Mouse (Mus musculus): Measurements from ENCODE around the gene Tmem132b. TPM values are rescaled to one million over a fixed set of nuclear protein-coding genes. Genes with fewer than 3 reads are reported as not detected.

Tmem132b gene
- polyA plus RNA-seq, 1 experiment from 2014 or later: 0.28 TPM

DNA sequence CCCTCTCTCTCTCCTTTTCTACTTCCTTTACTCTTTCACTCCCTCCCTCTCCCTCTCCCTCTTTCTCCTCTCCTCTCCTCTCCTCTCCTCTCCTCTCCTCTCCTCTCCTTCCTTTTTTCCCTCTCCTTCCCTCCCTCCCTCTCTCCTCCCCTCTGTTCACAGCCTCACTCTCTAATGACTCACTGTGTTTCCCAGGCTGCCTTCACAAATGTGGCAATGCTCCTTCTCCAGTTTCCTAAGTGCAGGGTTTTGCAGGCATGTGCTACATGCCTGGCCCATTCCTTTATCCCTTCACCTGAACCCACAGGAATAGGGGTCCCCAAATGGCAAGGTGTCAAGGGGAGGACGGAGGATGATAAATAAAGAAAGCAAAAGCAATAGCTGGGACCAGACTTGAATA lies 236.4 kb downstream of the Tmem132b start:
- Histone ChIP-seq H3K9me3 (replicated peaks; ENCODE audit: low read length) (no peaks in the 10 kb centered on the region), H3K27me3 (ENCODE audit: insufficient read depth, low read length) (no peaks in the 10 kb centered on the region), H3K9ac (ENCODE audit: low read depth, low read length) (no peak overlapping the region), H3K36me3 (ENCODE audit: insufficient read depth, low read length) (no peaks in the 10 kb centered on the region), H3K27ac (no peak overlapping the region), H3K4me1 (replicated peaks; ENCODE audit: insufficient read depth, low read length) (no peaks in the 10 kb centered on the region), H3K4me3 (replicated peaks; ENCODE audit: low read depth, low read length) (no peak overlapping the region), H3K4me2 (ENCODE audit: low read length) (no peak overlapping the region)
- WGBS: 42% methylated on average over 1 of the region's 1 CpGs
- ATAC-seq (replicated peaks; ENCODE audit: low FRiP score, low read depth) (no peak), DNase-seq (ENCODE audit: low spot score) (no peak)
- TF ChIP-seq CTCF (IDR thresholded peaks at IDR 0.05; ENCODE audit: low read depth): no peak

DNA sequence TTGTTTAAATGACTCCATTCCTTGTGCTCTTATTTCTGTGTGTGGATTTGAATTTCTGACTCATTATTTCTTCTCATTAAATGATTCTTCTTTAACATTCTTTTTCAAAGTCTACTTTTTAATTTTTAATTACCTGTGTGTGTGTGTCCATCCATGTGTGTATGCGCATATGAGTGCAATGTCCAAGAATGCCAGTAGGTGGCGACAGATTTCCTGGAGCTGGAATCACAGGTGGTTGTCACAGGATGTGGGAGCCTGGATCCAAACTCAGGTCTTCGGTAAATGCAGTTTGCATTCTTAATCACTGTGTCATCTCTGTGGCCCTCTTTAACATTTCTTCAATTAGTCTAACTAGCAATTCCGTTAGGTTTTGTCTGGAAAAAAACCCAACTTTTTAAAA lies 240.7 kb downstream of the Tmem132b start:
- H3K9me3 ChIP-seq (replicated peaks; ENCODE audit: low read length): no peaks in the 10 kb centered on the region
- no peak overlapping the region for H3K4me2 ChIP-seq (ENCODE audit: low read length)
- H3K27me3 ChIP-seq (ENCODE audit: insufficient read depth, low read length): no peaks in the 10 kb centered on the region
- H3K9ac ChIP-seq (ENCODE audit: low read depth, low read length): no peak overlapping the region
- H3K36me3 ChIP-seq (ENCODE audit: insufficient read depth, low read length): no peaks in the 10 kb centered on the region
- H3K4me1 ChIP-seq (replicated peaks; ENCODE audit: insufficient read depth, low read length): no peaks in the 10 kb centered on the region
- no peak overlapping the region for H3K27ac ChIP-seq
- H3K4me3 ChIP-seq (replicated peaks; ENCODE audit: low read depth, low read length): no peak overlapping the region
- ATAC-seq (replicated peaks; ENCODE audit: low FRiP score, low read depth): no peak
- DNase-seq (ENCODE audit: low spot score): no peak
- TF ChIP-seq CTCF (IDR thresholded peaks at IDR 0.05; ENCODE audit: low read depth): peak; percentile 4; the same call in 1 of the 2 replicates
- WGBS: 93% methylated on average over 4 of the region's 4 CpGs

DNA sequence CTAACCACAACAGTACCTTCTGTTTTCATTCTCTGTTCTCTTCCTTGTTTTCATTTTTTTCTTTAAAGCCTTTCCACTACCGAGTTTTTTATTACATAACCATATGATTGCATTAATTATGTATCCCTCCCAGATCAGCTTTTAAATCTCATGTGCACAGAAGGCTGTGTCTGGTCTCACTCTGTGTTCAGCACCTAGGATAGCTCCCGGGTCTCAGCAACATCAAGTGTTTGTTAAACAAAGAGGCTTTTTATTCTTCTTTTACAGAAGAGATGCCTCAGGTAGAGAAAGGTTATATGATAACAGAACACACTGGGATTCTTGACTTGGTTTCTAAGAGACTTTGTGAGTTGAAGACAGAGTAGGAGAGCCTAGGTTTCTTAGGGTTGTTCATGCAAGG lies 241.2 kb downstream of the Tmem132b start:
- no peak overlapping the region for H3K4me3 ChIP-seq (replicated peaks; ENCODE audit: low read depth, low read length)
- no peaks in the 10 kb centered on the region for H3K27me3 ChIP-seq (ENCODE audit: insufficient read depth, low read length)
- 43% methylated on average over 2 of the region's 2 CpGs for WGBS
- no peak overlapping the region for H3K9ac ChIP-seq (ENCODE audit: low read depth, low read length)
- no peak overlapping the region for H3K27ac ChIP-seq
- DNase-seq (ENCODE audit: low spot score) (peak; percentile 25), ATAC-seq (replicated peaks; ENCODE audit: low FRiP score, low read depth) (no peak)
- no peak for TF ChIP-seq CTCF (IDR thresholded peaks at IDR 0.05; ENCODE audit: low read depth)
- H3K9me3 ChIP-seq (replicated peaks; ENCODE audit: low read length): no peaks in the 10 kb centered on the region
- H3K4me2 ChIP-seq (ENCODE audit: low read length): no peak overlapping the region
- no peaks in the 10 kb centered on the region for H3K36me3 ChIP-seq (ENCODE audit: insufficient read depth, low read length)
- H3K4me1 ChIP-seq (replicated peaks; ENCODE audit: insufficient read depth, low read length): no peaks in the 10 kb centered on the region

DNA sequence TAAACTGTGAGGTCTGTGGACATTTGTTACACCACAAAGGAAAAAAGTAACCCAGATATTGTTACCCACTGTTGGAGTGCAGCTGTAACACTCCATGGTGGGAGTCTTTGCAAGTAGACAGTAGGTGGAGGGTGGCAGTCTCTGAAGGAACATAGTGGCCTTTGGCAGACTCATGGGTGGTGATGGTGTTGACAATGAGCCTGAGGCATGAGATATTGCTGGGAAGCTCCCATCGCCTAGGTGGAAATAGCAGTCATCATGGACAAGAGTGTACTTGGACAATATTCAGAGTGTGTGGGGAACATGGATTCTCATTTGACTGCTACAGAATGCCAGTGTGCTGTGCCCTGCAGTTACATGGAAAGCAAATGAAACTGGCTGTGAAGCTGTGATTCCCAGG lies 248.8 kb downstream of the Tmem132b start:
- DNase-seq (ENCODE audit: low spot score): no peak
- no peaks in the 10 kb centered on the region for H3K4me1 ChIP-seq (replicated peaks; ENCODE audit: insufficient read depth, low read length)

DNA sequence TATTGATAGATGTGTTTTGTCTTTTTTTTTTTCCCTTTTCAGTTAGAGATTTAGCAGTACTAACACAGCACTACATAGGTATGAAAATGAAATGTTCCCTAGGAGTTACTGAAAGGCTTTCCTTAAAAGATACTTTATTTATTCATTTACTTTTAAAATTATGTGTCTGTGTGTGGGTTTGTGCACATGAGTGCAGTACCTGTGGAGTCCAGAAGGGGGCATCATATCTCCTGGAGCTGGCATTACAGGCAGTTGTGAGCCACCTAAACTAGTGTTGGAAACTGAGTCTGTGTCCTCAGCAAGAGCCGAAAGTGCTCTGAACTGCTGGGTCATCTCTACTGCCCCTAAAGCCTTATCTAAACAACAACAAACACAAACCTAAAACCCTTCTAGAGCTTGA lies 261.1 kb downstream of the Tmem132b start:
- no peak for DNase-seq (ENCODE audit: low spot score)
- ATAC-seq (replicated peaks; ENCODE audit: low FRiP score, low read depth): no peak

More for the DNA sequence above, 248.8 kb downstream of the Tmem132b start:
- Histone ChIP-seq H3K36me3 (ENCODE audit: insufficient read depth, low read length) (no peaks in the 10 kb centered on the region), H3K9me3 (replicated peaks; ENCODE audit: low read length) (no peaks in the 10 kb centered on the region), H3K4me2 (ENCODE audit: low read length) (no peak overlapping the region), H3K4me3 (replicated peaks; ENCODE audit: low read depth, low read length) (no peak overlapping the region), H3K27me3 (ENCODE audit: insufficient read depth, low read length) (no peaks in the 10 kb centered on the region), H3K27ac (no peak overlapping the region), H3K9ac (ENCODE audit: low read depth, low read length) (no peak overlapping the region)
- WGBS: 95% methylated on average over 1 of the region's 1 CpGs
- no peak for ATAC-seq (replicated peaks; ENCODE audit: low FRiP score, low read depth)
- TF ChIP-seq CTCF (IDR thresholded peaks at IDR 0.05; ENCODE audit: low read depth): no peak

DNA sequence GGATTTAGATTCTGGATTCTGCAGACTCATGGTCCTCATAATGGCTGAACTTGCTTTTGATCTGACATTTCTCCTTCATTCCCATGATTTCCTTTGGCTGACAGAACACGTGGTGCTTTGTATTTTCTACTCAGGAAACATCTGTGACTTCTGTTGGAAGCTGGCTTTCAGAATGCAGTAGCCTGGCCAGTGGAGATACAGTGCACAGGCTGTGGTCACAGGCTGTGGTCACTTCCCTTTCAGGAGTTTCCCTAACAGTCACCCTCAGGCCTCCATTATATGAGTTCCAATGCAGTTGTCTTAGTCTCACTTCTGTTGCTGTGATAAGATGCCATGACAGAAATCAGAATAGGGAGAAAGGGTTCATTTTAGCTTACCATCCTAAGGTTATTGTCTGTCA lies 262.7 kb downstream of the Tmem132b start:
- ATAC-seq (replicated peaks; ENCODE audit: low FRiP score, low read depth): no peak
- H3K9me3 ChIP-seq (replicated peaks; ENCODE audit: low read length): no peaks in the 10 kb centered on the region

More for the DNA sequence above, 261.1 kb downstream of the Tmem132b start:
- no peak overlapping the region for H3K9ac ChIP-seq (ENCODE audit: low read depth, low read length)
- H3K27me3 ChIP-seq (ENCODE audit: insufficient read depth, low read length): no peaks in the 10 kb centered on the region
- no peaks in the 10 kb centered on the region for H3K4me1 ChIP-seq (replicated peaks; ENCODE audit: insufficient read depth, low read length)
- no peaks in the 10 kb centered on the region for H3K9me3 ChIP-seq (replicated peaks; ENCODE audit: low read length)
- WGBS: 82% methylated on average over 1 of the region's 1 CpGs
- H3K4me3 ChIP-seq (replicated peaks; ENCODE audit: low read depth, low read length): no peak overlapping the region
- no peaks in the 10 kb centered on the region for H3K36me3 ChIP-seq (ENCODE audit: insufficient read depth, low read length)
- peak; percentile 6; the same call in 1 of the 2 replicates for TF ChIP-seq CTCF (IDR thresholded peaks at IDR 0.05; ENCODE audit: low read depth)
- H3K4me2 ChIP-seq (ENCODE audit: low read length): no peak overlapping the region
- H3K27ac ChIP-seq: no peak overlapping the region

DNA sequence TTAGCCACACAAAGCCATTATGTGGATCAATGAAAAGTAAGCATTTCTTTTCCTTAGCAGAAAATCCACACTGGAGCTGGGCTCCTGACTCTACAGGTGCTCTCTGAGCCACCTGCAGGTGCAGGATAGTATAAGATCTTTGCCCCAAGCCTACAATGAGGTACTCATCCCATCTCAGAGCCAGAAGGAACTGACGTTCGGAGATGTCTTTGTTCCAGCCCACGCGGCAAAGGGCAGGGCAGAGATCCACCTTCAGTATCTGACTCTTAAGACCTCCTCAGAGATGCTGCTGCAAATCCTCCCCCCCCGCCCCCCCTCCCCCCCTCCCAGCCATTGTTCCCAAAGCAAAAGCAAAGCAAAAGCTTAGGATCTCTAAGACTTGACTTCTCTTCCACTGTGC lies 268.0 kb downstream of the Tmem132b start:
- H3K4me3 ChIP-seq (replicated peaks; ENCODE audit: low read depth, low read length): no peak overlapping the region
- H3K4me2 ChIP-seq (ENCODE audit: low read length): no peak overlapping the region
- H3K4me1 ChIP-seq (replicated peaks; ENCODE audit: insufficient read depth, low read length): no peaks in the 10 kb centered on the region
- no peak for TF ChIP-seq CTCF (IDR thresholded peaks at IDR 0.05; ENCODE audit: low read depth)
- WGBS: 47% methylated on average over 5 of the region's 5 CpGs
- ATAC-seq (replicated peaks; ENCODE audit: low FRiP score, low read depth) (no peak), DNase-seq (ENCODE audit: low spot score) (no peak)
- H3K9me3 ChIP-seq (replicated peaks; ENCODE audit: low read length): no peaks in the 10 kb centered on the region
- H3K9ac ChIP-seq (ENCODE audit: low read depth, low read length): no peak overlapping the region
- no peaks in the 10 kb centered on the region for H3K27me3 ChIP-seq (ENCODE audit: insufficient read depth, low read length)
- no peak overlapping the region for H3K27ac ChIP-seq
- no peaks in the 10 kb centered on the region for H3K36me3 ChIP-seq (ENCODE audit: insufficient read depth, low read length)

More for the DNA sequence above, 262.7 kb downstream of the Tmem132b start:
- H3K27me3 ChIP-seq (ENCODE audit: insufficient read depth, low read length): no peaks in the 10 kb centered on the region
- H3K36me3 ChIP-seq (ENCODE audit: insufficient read depth, low read length): no peaks in the 10 kb centered on the region
- DNase-seq (ENCODE audit: low spot score): no peak
- no peak for TF ChIP-seq CTCF (IDR thresholded peaks at IDR 0.05; ENCODE audit: low read depth)
- no peak overlapping the region for H3K4me2 ChIP-seq (ENCODE audit: low read length)
- 53% methylated on average over 1 of the region's 1 CpGs for WGBS
- no peak overlapping the region for H3K9ac ChIP-seq (ENCODE audit: low read depth, low read length)
- H3K4me3 ChIP-seq (replicated peaks; ENCODE audit: low read depth, low read length): no peak overlapping the region
- H3K4me1 ChIP-seq (replicated peaks; ENCODE audit: insufficient read depth, low read length): no peaks in the 10 kb centered on the region
- no peak overlapping the region for H3K27ac ChIP-seq

Measured in kidney, postnatal 0 days (tissue).